Mouse (Mus musculus): ENCODE results near the gene Trim46.

Gene Trim46

DNA sequence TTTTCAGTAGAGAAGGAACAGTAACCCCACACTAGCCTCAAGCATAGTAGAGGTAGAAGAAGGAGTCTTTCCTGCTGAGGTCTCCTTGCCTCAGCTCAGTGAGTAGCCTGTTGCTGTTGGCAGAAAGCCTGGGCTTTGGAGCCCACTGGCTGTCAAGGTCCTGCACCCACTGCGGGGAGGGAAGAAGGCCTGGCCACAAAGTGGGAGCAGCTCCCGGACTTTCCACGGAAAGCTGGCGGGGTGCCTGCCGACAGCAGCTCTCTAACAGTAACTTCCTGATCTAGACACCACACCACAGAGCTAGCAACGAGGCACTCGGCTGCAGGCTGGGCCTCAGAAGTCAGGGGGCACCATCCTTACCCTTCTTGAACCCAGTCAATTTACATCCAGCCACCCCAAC lies 35.4 kb downstream of the Trim46 start:
- peak in 1 of 2 experiments; percentile 30 for DNase-seq (ENCODE audit: low spot score in 2 of 2)

GRCm38 (mm10) chr3:89210162-89210561 lies 35.9 kb downstream of the Trim46 start:
- DNase-seq (ENCODE audit: low spot score in 2 of 2), result peak in 1 of 2 experiments; percentile 8

GRCm38 (mm10) chr3:89209731-89210130 lies 36.4 kb downstream of the Trim46 start:
- no peak for DNase-seq (ENCODE audit: low spot score in 2 of 2)

DNA sequence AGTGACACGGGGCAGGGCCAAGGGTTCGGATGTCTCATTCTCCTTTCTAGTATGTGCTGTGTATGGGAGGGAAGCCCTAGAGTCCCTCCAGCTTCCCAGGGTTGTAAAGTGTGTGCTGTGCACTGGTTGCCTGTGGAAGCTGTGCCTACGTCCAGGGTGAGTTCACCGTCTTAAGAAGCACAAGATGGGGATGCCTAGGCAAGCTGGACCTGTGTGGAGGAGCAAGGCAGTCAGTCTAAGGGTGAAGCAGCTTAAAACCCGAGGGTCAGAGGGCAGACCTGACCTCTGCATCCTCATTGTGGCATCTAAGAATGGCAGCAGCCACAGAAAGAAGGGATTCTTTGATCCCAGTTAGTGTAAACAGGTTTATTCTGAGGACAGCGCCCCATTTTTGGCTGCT lies 37.4 kb downstream of the Trim46 start:
- no peak for DNase-seq (ENCODE audit: low spot score in 2 of 2)

- DNase-seq (ENCODE audit: low spot score in 2 of 2), result no peak
These were observed 37.9 kb downstream of the Trim46 start for GRCm38 (mm10) chr3:89208075-89208657.

- DNase-seq (ENCODE audit: low spot score in 2 of 2), result no peak
These were observed 39.4 kb downstream of the Trim46 start for GRCm38 (mm10) chr3:89206695-89207094.

GRCm38 (mm10) chr3:89206079-89206478 lies 40.0 kb downstream of the Trim46 start:
- peak in 1 of 2 experiments; percentile 6 for DNase-seq (ENCODE audit: low spot score in 2 of 2)

GRCm38 (mm10) chr3:89203142-89203514 lies 43.0 kb downstream of the Trim46 start:
- no peak for DNase-seq (ENCODE audit: low spot score in 2 of 2)

DNA sequence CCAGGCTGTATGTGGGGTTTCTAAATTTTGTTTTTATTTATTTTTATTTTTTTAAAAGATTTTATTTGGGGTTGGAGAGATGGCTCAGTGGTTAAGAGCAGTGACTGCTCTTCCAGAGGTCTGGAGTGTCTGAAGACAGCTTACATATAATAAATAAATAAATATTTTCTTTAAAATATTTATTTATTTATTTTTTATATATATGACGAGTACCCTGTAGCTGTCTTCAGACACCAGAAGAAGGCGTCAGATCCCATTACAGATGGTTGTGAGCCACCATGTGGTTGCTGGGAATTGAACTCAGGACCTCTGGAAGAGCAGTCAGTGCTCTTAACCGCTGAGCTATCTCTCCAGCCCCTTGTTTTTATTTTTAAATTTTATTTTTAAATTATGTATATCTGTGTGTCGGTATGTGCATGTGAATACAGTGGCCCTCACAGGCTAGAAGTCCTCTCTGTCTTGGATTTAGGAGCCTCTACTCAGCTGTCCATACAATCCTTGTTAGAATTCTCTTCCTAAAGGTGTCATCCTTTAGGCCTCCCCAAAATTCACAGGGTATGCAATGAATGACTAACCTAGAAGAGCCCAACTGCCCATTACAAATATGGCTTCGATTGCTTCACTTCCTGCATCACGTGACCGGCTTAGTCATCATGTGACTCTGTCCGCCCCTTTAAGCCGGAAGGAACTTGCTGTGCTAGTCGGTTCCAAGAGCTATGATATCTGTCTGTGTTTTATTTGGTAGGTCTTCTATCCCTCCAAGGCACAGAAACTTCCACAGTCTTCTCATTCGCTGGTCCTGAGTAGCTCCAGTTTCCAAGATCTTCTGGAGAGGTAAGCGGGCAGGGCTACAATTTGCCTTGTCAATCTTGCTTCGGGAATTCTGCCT lies 43.6 kb downstream of the Trim46 start, which contains the start of gene Gba:
Gene Gba, plus strand, starts transcription at position 676 of the 889 bp plus-strand sequence.
- peak in 1 of 2 experiments; percentile 83 for DNase-seq (ENCODE audit: low spot score in 2 of 2)

GRCm38 (mm10) chr3:89199839-89200238 lies 46.3 kb downstream of the Trim46 start:
- DNase-seq (ENCODE audit: low spot score in 2 of 2), result no peak

DNA sequence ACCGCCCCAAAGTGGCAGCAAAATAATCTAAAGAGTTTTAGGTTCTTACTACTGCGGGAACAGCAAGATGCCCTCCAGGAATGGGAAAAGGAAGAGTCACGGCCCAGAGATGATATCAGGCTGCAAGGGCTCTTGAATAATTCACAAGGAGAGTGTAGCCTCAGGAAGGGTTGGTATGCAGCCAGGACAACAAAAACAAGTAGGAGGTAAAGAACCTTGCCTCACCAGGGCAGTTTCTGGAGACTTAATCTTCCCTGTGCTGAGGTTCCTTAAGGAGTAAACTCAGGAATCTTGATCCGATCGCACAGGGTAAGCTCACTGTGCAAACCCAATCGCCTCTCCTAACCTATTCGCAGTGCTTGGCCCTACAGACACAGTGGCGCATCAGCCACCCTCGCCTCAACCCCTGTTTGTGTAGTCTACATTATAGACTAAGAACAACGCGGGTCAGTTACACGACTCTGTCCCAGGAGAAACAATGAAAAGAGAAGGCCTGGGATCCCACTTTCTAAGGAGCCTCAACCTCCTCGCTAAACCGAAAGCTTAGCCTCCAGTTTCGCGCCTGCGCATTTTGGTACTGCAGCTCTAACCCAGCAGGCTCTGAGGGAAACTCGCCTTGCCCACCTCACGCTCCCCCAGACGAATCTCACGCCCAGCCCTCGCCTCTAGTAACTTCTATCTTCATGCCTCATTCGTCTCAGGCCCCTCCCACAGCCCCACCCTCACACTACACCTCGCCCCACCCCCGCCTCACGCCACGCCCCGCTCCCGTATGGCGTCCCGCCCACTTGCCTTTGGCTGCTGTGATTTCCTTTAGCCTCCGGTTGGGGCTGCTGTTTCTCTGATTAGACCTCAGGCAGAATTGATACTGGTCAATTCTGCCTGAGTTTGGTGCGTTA lies 49.9 kb downstream of the Trim46 start:
- peak; percentile 79 to 80 for DNase-seq (ENCODE audit: low spot score in 2 of 2)

DNA sequence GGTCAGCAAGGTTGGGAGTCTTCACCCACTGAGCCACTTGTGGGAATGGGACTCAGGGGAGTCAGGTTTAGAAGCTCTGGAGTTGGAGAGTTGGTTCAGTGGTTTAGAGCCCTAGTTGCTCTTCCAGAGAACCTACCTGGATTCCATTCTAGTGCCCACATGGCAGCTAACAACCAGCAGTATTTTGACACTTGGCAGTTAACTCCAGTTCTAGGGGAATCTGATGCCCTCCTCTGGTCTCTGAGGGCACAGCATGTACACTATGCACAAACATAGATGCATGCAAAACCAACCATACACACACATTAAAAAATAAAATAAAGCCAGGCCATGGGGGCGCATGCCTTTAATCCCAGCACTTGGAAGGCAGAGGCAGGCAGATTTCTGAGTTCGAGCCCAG lies 52.3 kb downstream of the Trim46 start:
- no peak for DNase-seq (ENCODE audit: low spot score in 2 of 2)

GRCm38 (mm10) chr3:89193351-89193750 lies 52.8 kb downstream of the Trim46 start:
- DNase-seq (ENCODE audit: low spot score in 2 of 2), result no peak

- DNase-seq (ENCODE audit: low spot score in 2 of 2), result no peak
These were observed 55.7 kb downstream of the Trim46 start for GRCm38 (mm10) chr3:89190436-89190835.

GRCm38 (mm10) chr3:89188478-89188875 lies 57.6 kb downstream of the Trim46 start:
- DNase-seq (ENCODE audit: low spot score in 2 of 2), result no peak

GRCm38 (mm10) chr3:89187690-89188477 lies 58.2 kb downstream of the Trim46 start:
- DNase-seq (ENCODE audit: low spot score in 2 of 2), result no peak

- DNase-seq (ENCODE audit: low spot score in 2 of 2), result no peak
These were observed 58.9 kb downstream of the Trim46 start for GRCm38 (mm10) chr3:89187197-89187596.
